In genomic region chr15:83349954-83350711, GRCm38 (mm10) we compare ENCODE assay signal across 8 mouse cellular contexts. TPM values are rescaled to one million over a fixed set of nuclear protein-coding genes. Genes with fewer than 3 reads are reported as not detected.
A peak's percentile ranks its signal among the peaks of the same experiment; 100 is the strongest.
DNase-seq lines count a peak whose midpoint lies in the region; ATAC-seq and TF ChIP-seq lines count a peak whose summit lies in the region.

Arfgap3 (minus strand) TSS chr15:83350247.

- ATAC-seq in forebrain, embryonic 16.5 days, result peak; percentile 94
- peak; percentile 92 for ATAC-seq in lung, embryonic 14.5 days (ENCODE audit: insufficient read depth)

- H3K36me3 ChIP-seq in ES-E14 (ENCODE audit: control insufficient read depth, insufficient read depth, low read length, poor library complexity, severe bottlenecking), result no peaks in the 10 kb centered on the region
- H3K36me3 ChIP-seq in forebrain, embryonic 16.5 days (ENCODE audit: control insufficient read depth, insufficient read depth), result no peaks in the 10 kb centered on the region
- peaks cover 13% of the 10 kb centered on the region for H3K36me3 ChIP-seq in lung, embryonic 14.5 days (ENCODE audit: insufficient read depth)
- no peaks in the 10 kb centered on the region for H3K36me3 ChIP-seq in thymus, adult 2 months (ENCODE audit: control insufficient read depth, insufficient read depth, low read length)

- peak; percentile 76 for DNase-seq in ES-E14 (ENCODE audit: low read depth, low spot score)
- peak; percentile 91 for DNase-seq in cerebellum, adult 11-12 months
- peak; percentile 96 for DNase-seq in heart, postnatal 36 days
- DNase-seq in layer of hippocampus, adult 2 months (ENCODE audit: low spot score in 2 of 2), result peak; percentile 93 to 96
- DNase-seq in lung, embryonic 14.5 days, result peak; percentile 98
- DNase-seq in thymus, adult 2 months, result peak; percentile 91

- H3K4me1 ChIP-seq in ES-E14 (ENCODE audit: control insufficient read depth in 2 of 2, insufficient read depth in 2 of 2, low read length in 2 of 2, poor library complexity in 1 of 2), result peaks cover 6 to 11% of the 10 kb centered on the region in 2 experiments; a peak in 3 of 4 replicates
- H3K4me1 ChIP-seq in forebrain, embryonic 16.5 days (replicated peaks; ENCODE audit: control insufficient read depth, insufficient read depth, low read length), result peaks cover 13% of the 10 kb centered on the region
- H3K4me1 ChIP-seq in lung, embryonic 14.5 days (ENCODE audit: insufficient read depth), result no peaks in the 10 kb centered on the region
- H3K4me1 ChIP-seq in olfactory bulb, adult 2 months (ENCODE audit: control insufficient read depth, insufficient read depth, low read length), result peaks cover 14% of the 10 kb centered on the region
- H3K4me1 ChIP-seq in thymus, adult 2 months (replicated peaks; ENCODE audit: control insufficient read depth, insufficient read depth, low read length), result peaks cover 8% of the 10 kb centered on the region

- no peaks in the 10 kb centered on the region for H3K27me3 ChIP-seq in forebrain, embryonic 16.5 days (replicated peaks; ENCODE audit: control insufficient read depth, insufficient read depth, low read length)
- H3K27me3 ChIP-seq in lung, embryonic 14.5 days (ENCODE audit: insufficient read depth, low read length), result no peaks in the 10 kb centered on the region
- H3K27me3 ChIP-seq in thymus, adult 2 months (ENCODE audit: control insufficient read depth, insufficient read depth, low read length), result no peaks in the 10 kb centered on the region

- WGBS in forebrain, embryonic 16.5 days, result under 1% methylated on average over 59 of the region's 60 CpGs
- WGBS in lung, embryonic 14.5 days, result 0% methylated on average over 60 of the region's 60 CpGs
- WGBS in olfactory bulb, adult 2 months, result under 1% methylated on average over 59 of the region's 60 CpGs
- 1% methylated on average over 60 of the region's 60 CpGs for WGBS in thymus, adult 2 months

- TF ChIP-seq POLR2A in olfactory bulb, adult 2 months (IDR thresholded peaks at IDR 0.05; ENCODE audit: insufficient read depth, low read depth, low read length), result no peak
- peak; percentile 42; the same call in 1 of the 2 replicates for TF ChIP-seq POLR2A in thymus, adult 2 months (IDR thresholded peaks at IDR 0.05; ENCODE audit: control insufficient read depth, extremely low read depth, insufficient read depth, low read length, poor library complexity)

- peak within 1 kb of the TSS; percentile 93 for H3K4me2 ChIP-seq in forebrain, embryonic 16.5 days (ENCODE audit: low read length)
- H3K4me2 ChIP-seq in lung, embryonic 14.5 days, result peak within 1 kb of the TSS; percentile 93

- in situ Hi-C loops in ES-E14 (cut with MboI; ENCODE audit: low sequenced_read_pairs in 2 of 2, unreplicated experiment in 2 of 2), result no loop called here

- H3K27ac ChIP-seq in ES-E14 (ENCODE audit: insufficient read depth, low read depth, low read length, poor library complexity, severe bottlenecking), result no peak within 1 kb of the TSS
- no peak within 1 kb of the TSS for H3K27ac ChIP-seq in forebrain, embryonic 16.5 days (ENCODE audit: low read length)
- H3K27ac ChIP-seq in layer of hippocampus, adult 2 months, result peak within 1 kb of the TSS; percentile 92
- peak within 1 kb of the TSS; percentile 56 for H3K27ac ChIP-seq in lung, embryonic 14.5 days (ENCODE audit: low read depth)
- H3K27ac ChIP-seq in olfactory bulb, adult 2 months (ENCODE audit: insufficient read depth, low read depth, low read length), result no peak within 1 kb of the TSS
- H3K27ac ChIP-seq in thymus, adult 2 months (ENCODE audit: control insufficient read depth, insufficient read depth, low read length), result no peak within 1 kb of the TSS

- H3K9me3 ChIP-seq in ES-E14 (ENCODE audit: control insufficient read depth, insufficient read depth, low read depth, low read length), result no peaks in the 10 kb centered on the region
- no peaks in the 10 kb centered on the region for H3K9me3 ChIP-seq in forebrain, embryonic 16.5 days (ENCODE audit: control insufficient read depth, low read length)
- no peaks in the 10 kb centered on the region for H3K9me3 ChIP-seq in lung, embryonic 14.5 days (ENCODE audit: low read depth, low read length)

- no peak for TF ChIP-seq CTCF in layer of hippocampus, adult 2 months (conservative IDR thresholded peaks at IDR 0.05)
- no peak for TF ChIP-seq CTCF in lung, embryonic 14.5 days (IDR thresholded peaks at IDR 0.05; ENCODE audit: low read depth)
- TF ChIP-seq CTCF in olfactory bulb, adult 2 months (IDR thresholded peaks at IDR 0.05; ENCODE audit: insufficient read depth, low read depth, low read length), result no peak
- no peak for TF ChIP-seq CTCF in thymus, adult 2 months (IDR thresholded peaks at IDR 0.05; ENCODE audit: borderline replicate concordance, control insufficient read depth, extremely low read depth, insufficient read depth, low read length, poor library complexity)

- H3K4me3 ChIP-seq in ES-E14 (ENCODE audit: insufficient read depth in 1 of 2, low read depth in 1 of 2, low read length in 2 of 2, poor library complexity in 1 of 2, severe bottlenecking in 1 of 2), result peak within 1 kb of the TSS; percentile 78 to 80
- H3K4me3 ChIP-seq in forebrain, embryonic 16.5 days (replicated peaks; ENCODE audit: low read length), result peak within 1 kb of the TSS; percentile 86
- H3K4me3 ChIP-seq in layer of hippocampus, adult 2 months, result peak within 1 kb of the TSS; percentile 87
- H3K4me3 ChIP-seq in lung, embryonic 14.5 days (ENCODE audit: low read depth, low read length), result peak within 1 kb of the TSS; percentile 80
- H3K4me3 ChIP-seq in olfactory bulb, adult 2 months (ENCODE audit: insufficient read depth, low read depth, low read length), result peak within 1 kb of the TSS; percentile 79
- peak within 1 kb of the TSS; percentile 94 for H3K4me3 ChIP-seq in thymus, adult 2 months (ENCODE audit: control insufficient read depth, insufficient read depth, low read length)

- peak within 1 kb of the TSS; percentile 76 for H3K9ac ChIP-seq in ES-E14 (ENCODE audit: insufficient read depth, low read depth, low read length, poor library complexity, severe bottlenecking)
- H3K9ac ChIP-seq in forebrain, embryonic 16.5 days (replicated peaks; ENCODE audit: low read depth, low read length), result peak within 1 kb of the TSS; percentile 84
- peak within 1 kb of the TSS; percentile 80 for H3K9ac ChIP-seq in lung, embryonic 14.5 days

- intact Hi-C loops in heart, postnatal 36 days (cut with DNase I), result no loop called here

TF ChIP-seq in ES-E14, 5 proteins besides CTCF, POLR2A, EP300 and RAD21:
- TF ChIP-seq ZC3H11A (IDR thresholded peaks at IDR 0.05; ENCODE audit: borderline replicate concordance, low read depth, low read length) (no peak), CHD2 (IDR thresholded peaks at IDR 0.05; ENCODE audit: low read depth, low read length) (no peak), MAFK (IDR thresholded peaks at IDR 0.05; ENCODE audit: insufficient read depth, low read depth, low read length) (no peak), ZNF384 (IDR thresholded peaks at IDR 0.05; ENCODE audit: low read depth, low read length) (no peak), HCFC1 (IDR thresholded peaks at IDR 0.05; ENCODE audit: borderline replicate concordance, insufficient read depth, low read length) (no peak)

RNA-seq across cellular contexts. Expression of gene Arfgap3, which starts in this region (rescaled TPM):
- 10.8 and 13.5 TPM in 2 replicates for total RNA-seq in ES-E14 (2012; rRNA removed)
- polyA plus RNA-seq in forebrain, embryonic 16.5 days (2015; fragmentation: Nextera tagmentation; extraction: Ambion mirVana), result 44.5 and 46.3 TPM in 2 replicates
- total RNA-seq in heart, postnatal 36 days (2021), result 10 to 100 TPM; 11.0 to 12.2 TPM
- total RNA-seq in layer of hippocampus, adult 2 months (2021), result 10 to 100 TPM; 17.3 to 17.5 TPM
- 37.7 and 41.3 TPM in 2 replicates for polyA plus RNA-seq in lung, embryonic 14.5 days (2014; fragmentation: Nextera tagmentation; extraction: Ambion mirVana)
- not detected in 2 replicates for polyA plus RNA-seq in olfactory bulb, adult 2 months (2012; ENCODE audit: insufficient read depth, insufficient read length, low replicate concordance, missing spikeins)
- polyA plus RNA-seq in thymus, adult 2 months (2012; rRNA removed), result 15.0 and 23.0 TPM in 2 replicates

Comparison
In these comparisons a context has a peak if more than half of its experiments do, and no peak if none do; other contexts are left out.
1. RNA of gene Arfgap3 (polyA plus RNA-seq): 44.5 to 46.3 TPM in forebrain, embryonic 16.5 days, 37.7 to 41.3 TPM in lung, embryonic 14.5 days and 15.0 to 23.0 TPM in thymus, adult 2 months; not detected in olfactory bulb, adult 2 months; every median in the first group is over 10 times any median in the second.
2. H3K27ac ChIP-seq: peak in layer of hippocampus, adult 2 months (single experiment) and lung, embryonic 14.5 days (single experiment); none in ES-E14 (single experiment), forebrain, embryonic 16.5 days (single experiment), olfactory bulb, adult 2 months (single experiment) and thymus, adult 2 months (single experiment).
3. Peak in every context shown above with its lines, with median percentiles within 50 percentile points of each other: DNase-seq, H3K4me3 ChIP-seq and H3K9ac ChIP-seq.